Mouse (Mus musculus) frontal cortex, adult 2 months (tissue): ENCODE measurements around the gene Igf2bp1. TPM values are rescaled to one million over a fixed set of nuclear protein-coding genes. Genes with fewer than 3 reads are reported as not detected.
"Not testable (repeated sequence)": the region's sequence is repeated elsewhere in the genome, so short reads cannot be mapped to it uniquely, and the experiment has no call there.

Experiments used
- DNase-seq, 2 experiments: peaks; one replicate each; pipeline ENCODE4 v3.0.0; 2022; ENCODE audit warnings: low spot score in 1 of 2; ENCODE audit errors: extremely low spot score in 1 of 2
- polyA plus RNA-seq: library from polyadenylated mRNA; depleted of rRNA; stranded (reverse); fragments of >200 nt; gene quantifications from 2 replicates; pipeline ENCODE4 v1.2.3, GENCODE M21; 2012

The Igf2bp1 gene
- polyA plus RNA-seq, 1 experiment, result 0.18 TPM

DNA sequence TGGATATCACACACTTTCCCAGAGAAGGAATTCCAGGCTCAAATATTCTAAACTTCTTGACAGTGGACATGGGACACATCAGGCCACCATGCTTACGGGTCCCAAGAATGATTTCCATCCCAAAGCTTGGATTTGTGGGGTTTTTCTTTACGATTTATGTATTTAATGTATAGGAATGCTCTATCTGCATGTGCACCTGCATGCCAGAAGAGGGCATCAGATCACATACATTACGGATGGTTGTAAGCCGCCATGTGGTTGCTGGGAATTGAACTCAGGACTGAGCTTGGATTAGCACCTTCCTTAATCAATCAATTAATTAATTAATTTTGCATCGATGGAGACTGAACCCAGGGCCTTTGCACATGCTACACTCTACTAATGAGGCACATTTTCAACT, 30.0 kb downstream of the Igf2bp1 start:
- no peak for DNase-seq

DNA sequence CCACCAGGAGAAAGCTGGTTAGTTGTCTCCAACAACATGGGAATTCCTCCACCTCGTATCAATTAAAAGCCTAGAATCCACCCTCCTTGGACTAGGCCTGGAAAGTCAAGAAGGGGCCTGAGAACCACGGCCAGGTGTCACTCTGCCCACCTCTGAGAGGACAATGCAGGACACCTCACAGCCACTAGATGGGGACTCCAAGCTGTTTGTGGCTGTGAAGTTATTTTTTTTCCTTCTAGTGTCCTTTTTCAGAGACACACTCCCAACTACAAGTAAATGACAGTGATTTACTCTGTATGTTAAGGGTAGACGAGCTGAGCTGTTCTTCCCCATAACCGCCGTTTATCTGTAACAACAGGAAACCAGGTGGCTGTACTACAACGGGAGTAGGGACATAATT, 32.6 kb downstream of the Igf2bp1 start:
- no peak for DNase-seq

DNA sequence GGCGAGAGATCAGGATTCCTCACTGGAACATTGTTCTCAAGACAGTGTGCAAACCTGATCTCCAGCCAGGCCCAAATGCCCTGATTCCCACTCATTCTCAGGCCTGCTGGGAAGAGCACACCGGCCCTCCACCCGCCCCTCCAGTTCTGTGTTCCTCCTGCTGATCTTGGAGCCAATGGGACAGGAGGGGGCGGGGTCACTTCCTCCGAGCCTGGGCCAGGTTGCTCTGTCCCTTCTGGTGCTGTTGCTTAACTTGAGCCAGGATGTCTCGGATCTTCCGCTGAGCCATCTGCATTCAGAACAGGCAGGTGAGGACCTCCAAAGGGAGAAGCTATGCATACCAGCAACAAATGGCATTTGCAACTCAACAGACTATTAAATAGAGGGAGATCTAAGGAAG, 42.4 kb downstream of the Igf2bp1 start:
- DNase-seq, result no peak

DNA sequence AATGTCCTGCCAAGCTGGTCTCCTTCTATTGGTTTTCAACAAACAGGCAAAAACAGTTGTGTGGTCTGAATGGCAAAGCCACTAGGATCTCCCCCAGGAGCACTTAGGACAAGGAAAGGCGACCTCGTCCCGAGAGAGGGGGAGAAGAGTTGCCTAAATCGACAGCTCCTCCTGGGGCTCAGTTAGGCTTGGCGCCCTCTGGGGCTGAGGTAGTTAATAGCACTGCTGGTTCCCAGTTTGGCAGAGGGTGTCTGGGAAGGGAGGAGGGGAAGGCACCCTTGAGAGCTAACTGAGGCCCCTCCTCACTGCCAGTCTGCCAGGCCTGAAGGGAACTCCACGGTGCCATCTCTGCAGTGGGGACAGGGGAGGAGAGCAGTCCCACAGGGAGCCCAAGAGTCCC, 46.6 kb downstream of the Igf2bp1 start:
- DNase-seq, result no peak

DNA sequence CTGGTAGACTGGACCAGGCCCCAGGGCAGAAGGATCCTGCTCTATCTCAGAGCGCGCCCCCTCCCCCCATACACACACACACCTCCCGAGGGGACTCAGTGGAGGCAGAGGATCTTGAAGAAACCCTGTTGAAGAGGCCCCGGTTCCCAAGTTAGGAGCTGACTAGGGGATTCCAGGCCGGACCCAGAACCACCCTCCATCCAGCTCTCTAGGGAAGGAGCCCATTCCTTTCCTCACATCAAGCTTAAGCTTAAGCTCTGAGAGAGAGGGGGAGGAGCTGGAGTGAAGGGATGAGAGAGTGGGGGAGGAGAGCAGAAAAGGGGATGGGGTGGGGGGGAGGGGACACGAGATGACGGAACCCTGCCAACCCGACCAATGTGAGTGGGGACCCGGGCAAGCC, 47.5 kb downstream of the Igf2bp1 start:
- no peak for DNase-seq

DNA sequence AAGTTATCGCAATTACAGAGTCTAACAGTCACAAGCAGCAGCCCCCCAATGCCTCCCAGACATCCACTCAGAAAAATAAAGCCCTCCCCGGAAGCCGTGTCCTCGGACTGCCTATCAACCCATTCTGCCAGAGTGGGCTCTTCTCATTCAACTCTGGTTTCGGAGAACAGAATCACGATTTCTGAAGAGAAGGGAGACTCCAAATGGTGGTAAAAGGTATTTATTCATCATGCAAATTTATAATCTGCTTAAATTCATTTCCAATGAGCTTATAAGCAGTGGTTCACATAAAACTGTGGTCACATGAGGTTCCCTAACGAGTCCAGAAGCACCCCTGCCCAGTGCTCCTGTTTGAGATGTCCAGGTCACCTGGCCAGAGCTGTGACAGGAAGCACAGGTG, 48.3 kb downstream of the Igf2bp1 start:
- DNase-seq, result no peak

DNA sequence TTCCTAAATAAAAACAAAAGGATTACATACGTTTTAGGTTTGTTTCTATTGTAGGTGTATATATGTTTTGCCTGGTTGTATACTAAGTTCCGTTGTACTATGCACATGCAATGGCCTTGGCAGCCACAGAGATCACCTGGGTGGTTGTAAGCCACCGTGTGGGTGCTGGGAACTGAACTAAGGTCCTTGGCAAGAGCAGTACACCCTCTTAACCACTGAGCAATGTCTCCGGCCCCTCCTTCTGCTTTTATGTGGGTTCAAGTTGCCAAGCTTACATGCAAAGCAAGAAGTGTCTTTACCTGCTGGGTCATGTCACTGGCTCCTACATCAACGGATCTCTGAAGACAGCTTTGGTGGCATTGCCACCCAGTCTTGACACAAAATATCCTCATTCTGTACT, 52.4 kb downstream of the Igf2bp1 start:
- DNase-seq, result no peak

DNA sequence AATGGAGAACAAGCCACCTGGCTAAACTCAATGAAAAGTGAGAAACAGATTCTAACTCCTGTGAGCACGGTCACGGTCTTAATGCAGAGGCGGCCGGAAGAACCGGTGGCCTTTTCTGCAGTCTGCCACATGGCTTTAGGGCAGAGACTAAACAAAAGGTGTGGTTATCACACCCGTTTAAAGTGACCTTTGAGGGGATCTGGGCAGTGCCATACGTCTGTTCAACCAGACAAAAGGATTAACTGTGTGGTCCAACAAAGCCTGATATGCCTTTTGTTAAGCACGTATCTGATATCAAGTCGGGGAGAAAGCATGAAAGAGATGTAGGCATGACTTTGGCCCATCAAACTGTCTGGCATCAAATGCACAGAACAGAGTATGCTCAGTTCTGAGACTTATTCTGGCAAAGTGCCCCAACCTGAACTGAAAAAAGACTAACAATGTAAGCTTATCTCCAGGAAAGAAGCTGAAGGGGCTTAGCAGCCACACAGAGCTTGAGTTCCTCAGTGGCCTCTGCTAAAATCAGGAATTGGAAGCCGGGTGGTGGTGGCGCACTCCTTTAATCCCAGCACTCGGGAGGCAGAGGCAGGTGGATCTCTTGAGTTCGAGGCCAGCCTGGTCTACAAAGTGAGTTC, 59.8 kb downstream of the Igf2bp1 start:
- no peak for DNase-seq

DNA sequence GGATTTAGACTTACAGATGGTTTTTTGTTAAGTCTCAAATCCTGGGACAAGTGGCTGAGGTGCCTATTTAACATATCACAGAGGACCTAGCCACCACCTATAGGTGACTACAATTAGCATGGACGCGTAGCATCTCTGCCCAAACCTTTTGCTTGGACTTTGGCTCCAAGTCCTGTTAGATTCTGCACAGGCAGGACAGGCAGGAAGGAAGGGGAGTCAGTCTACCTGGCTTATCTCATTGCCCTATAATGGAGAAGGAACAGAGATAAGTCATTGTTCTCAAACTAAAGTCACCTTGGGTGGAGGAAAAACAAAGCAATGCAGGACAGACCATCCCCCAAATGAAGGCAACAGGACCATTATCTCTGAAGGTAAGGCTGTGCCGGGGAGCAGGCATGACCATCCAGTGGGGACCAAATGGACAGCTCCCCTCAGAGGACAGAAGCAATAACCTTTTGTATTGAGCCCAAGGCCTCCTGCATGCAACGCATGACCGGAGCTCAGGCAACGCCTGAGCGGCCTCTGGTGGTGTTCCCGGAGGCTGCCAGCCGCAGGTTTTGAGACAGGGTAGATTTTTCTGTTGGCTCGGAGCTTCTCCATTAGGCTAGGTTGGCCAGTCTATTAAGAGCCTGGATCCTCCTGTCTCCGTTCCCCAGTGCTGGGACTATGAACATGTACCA, 65.8 kb downstream of the Igf2bp1 start:
- no peak for DNase-seq

DNA sequence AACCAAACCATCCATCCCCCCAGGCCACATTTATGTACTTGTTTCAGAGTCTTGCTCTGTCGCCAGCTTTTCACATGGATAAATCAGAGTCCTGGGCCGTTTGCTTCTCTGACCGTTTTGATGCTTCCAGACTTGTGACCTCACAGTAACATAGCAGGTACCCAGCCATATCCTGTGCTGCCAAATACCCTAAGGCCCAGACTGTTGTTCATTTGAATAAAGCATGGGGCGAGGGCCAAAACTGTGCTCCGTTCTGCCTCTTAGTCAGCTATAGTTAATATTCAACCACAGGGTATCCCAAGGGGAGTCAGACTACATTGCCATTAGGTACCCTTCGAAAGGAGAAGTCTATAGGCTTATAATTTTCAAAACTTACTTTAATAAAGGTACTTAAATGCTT, 69.3 kb downstream of the Igf2bp1 start:
- DNase-seq, result no peak

DNA sequence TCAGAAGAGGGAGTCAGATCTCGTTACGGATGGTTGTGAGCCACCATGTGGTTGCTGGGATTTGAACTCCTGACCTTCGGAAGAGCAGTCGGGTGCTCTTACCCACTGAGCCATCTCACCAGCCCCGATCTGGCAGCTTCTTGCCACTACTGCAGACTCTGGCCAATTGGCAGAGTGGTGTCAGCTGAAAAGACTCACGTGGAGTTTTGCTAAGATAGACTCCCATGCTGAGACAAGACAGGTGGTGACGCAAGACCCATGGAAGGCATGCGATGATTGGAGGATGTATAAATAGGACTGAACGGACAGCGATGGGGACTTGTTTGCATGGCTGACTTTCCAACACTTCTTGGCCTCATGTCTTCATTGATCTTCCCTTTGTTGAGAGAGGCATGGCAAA, 73.6 kb downstream of the Igf2bp1 start:
- DNase-seq, result not testable (repeated sequence)

DNA sequence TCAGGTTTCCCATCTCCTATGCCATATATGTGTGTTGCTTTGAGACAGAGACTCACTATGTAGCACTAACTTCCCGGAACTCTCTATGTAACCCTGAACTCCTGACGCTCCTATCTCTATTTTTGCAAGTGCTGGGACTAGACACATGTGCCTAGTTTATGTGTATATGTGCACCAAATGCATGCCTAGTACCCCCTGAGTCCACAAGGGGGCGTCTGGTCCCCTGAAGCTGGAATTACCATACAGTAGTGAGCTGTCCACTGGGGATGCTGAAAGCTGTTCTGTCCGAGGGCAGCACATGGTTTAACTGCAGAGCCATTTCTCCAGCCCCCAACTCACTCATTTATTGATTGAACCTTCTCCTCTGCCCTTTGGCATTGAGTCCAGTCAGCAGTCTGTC, 79.3 kb downstream of the Igf2bp1 start:
- DNase-seq, result no peak

DNA sequence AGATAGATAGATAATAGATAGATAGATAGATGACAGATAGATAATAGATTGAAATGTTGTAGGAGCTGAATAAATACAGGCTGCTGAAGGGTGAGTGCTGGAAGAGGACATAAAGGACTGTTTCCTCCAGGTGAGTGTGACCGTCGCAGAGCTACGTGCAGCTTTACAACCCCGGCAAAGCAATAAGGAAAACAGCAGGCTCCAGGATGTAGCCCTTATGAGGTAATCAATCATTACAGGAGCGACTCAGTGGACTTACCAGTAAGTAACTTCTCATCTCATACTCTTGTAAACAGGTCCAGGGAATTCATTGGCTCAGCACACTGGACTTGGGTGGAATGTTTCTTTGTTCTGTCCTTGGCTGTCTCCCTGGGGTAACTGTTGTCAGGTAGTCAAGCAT, 79.8 kb downstream of the Igf2bp1 start:
- DNase-seq, result no peak

DNA sequence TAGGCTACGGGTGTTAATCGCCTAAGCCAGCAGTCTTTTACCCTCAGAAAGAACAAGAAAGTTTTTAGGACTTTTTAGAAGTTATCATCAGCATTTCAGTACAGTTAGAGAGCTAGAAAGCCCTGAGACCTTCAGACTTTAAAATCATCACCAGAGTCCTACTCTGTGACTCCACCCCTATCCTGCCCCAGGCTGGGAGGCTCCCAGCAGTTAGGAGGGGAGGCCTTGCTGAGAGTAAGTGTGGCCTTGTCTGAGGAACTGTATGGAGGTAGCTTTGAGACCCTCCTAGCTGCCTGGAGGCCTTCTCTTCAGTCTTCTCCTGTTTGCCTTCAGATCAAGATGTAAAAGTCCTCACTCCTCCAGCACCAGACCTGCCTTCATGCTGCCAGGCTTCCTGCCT, 81.5 kb downstream of the Igf2bp1 start:
- DNase-seq, result no peak

DNA sequence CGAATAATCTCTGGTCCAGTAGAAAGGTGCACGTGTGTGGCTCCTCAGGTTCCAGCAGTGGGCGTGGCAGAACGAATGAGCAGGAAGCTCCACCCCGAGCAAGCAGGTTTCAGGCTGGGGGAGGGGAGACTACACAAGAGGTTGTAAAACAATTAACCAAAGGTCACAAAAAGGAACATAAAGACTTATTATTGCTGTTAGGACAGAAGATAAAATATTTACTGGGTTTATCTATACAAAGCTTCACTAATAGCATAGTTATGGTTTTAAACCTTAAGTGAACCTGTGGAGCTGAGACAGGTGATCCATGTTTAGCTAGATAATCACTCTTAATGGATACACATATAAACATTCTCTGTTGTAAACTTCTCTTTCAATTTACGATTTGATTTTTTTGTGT, 82.3 kb downstream of the Igf2bp1 start:
- DNase-seq, result not testable (repeated sequence)

DNA sequence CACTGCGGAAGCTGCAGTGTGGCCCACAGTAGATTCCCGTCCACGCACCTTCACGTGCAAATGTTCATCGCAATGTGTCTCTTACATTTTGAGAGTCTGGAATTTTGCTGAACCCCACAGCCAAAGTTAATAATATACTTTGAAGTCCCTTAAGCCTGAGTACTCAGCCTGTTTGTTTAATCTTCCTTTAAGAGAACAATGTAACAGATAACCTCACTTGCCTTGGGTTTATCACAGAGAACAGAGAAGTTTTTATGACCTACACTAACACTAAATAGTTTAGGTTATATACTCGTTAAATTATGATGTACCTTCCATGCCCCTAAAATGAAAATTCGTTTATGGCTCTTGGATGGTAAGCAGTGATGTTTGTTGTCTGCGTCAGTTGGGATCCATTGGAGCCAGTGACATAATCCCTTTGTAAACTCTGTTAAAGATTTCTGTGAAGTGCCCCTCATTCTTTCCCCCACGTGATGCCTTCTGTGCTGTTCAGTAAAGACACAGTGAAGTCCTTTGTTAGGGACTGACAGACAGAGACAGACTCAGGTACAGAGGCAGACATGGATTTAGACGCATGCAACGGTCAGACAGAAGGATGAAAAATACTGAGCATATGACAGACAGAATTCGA, 83.6 kb downstream of the Igf2bp1 start:
- no peak for DNase-seq

DNA sequence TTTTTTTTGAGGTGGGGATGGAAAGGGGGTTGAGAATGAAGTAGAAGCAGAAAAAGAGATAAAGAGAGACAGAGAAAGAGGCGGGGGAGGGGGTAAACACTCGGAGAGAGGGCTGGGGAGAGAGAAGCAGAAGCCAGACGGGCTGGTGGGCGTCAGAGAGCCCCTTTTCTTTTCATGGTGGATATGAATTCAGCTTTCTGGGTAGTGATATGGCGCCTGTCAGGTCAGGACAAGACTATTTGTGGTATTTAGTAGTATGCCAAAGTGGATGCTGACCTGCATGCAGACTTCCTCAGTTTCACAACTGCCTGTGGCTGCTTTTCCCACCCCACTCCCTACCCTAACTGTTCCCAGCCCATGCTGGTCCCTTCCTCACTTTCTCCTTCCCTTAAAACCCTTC, 89.3 kb downstream of the Igf2bp1 start:
- DNase-seq, result no peak

DNA sequence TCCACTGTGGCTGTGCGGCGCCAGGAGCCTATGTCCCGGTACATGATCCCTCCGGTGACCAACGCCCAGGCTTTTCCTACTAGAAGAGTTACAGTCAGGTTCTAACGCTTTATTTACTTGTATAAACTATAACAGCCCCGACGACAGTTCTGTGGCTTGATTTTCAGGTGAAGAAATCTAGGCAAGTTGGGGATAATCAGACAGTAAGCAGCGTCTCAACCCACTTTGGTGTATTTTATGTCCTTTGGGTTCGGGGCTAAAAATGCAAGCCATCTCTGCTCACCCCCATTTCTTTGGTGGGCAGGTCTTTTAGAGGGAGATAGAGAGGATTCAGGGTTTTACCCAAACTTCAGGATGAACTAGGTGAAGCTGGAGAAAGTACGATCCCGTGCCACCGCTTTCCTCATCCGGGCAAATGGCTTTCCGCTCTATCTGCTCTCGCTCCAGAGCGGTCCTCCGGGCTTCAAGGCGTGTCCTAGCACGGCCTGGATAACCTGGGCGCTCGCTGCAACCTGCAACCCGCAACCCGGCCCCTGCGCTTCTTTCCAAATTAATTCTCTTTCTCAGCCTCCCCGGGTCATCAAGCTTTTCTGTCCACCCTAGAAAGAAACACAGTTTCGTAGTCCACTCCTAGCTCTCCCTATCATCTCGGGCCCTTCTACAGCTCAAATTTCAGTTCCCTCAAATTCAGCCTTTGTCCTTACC, 90.6 kb downstream of the Igf2bp1 start:
- DNase-seq, result no peak

DNA sequence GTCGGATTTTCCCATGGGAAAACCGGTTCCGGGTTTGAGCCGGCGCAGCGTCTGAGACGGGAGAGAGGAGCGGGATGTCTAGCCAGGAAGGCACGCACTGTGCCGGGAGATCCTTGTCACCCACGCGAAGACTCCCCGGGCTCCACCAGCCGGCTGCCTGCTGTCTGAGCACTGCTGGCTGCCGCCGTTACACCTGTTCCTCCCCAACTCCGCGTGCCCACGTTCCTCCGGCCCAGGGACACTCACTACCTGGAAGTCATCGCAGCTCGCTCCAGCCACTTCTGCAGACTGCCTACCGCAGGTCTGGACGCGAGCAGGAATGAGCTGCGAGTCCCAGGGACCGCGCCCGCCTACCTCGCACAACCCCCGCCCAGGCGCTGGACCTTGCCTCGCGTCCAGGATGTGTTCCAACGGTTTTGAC, 91.2 kb downstream of the Igf2bp1 start, which contains the start of gene B4galnt2:
Gene B4galnt2, minus strand, starts transcription at position 321 of the 421 bp plus-strand sequence.
- peak in 1 of 2 experiments; percentile 17 for DNase-seq

DNA sequence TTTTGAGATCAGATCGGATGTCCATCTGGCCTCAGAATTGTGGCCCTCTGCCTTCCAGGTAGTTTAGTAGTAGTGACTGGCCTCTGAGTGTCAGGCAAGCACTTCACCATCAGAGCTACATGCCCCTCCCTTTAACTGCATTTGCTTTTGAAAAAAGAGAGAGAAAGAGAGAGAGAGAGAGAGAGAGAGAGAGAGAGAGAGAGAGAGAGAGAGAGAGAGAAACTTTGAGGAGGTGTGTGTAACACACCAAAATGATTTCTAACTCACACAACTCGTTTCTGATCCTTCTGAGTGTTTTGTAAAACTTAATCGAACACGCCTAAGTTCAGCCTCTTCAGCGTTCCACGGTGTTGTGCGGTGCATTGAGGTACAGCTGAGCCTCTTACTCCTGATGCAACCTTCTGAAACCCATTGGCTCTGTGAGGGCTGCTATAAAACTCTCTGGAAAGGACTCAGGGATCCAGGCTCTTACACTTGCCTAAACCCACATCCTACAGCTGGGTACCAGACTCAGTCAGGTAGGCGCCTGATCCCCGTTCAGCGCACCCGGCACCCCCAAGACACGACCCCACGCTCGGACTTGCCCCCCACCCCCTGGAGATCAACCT, 91.7 kb downstream of the Igf2bp1 start:
- no peak for DNase-seq

DNA sequence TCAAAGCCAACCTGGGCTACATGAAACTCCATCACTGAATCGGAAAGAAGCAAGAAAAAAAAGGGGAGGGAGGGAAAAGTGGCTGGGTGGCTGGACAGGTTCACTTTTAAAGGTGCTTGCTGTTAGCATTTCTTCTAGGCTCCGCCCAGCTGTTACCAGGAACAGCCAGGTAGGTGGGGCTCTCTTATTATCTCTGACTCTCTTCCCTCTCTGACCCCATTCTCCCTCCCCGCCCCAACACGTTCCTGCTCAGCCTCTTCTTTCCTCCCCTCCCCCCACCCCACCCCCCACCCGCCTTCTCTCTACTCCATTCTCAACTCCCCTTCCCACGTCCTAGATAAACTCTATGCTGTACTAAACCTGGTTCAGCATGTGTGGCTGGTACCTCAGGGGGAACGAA, 94.2 kb downstream of the Igf2bp1 start:
- no peak for DNase-seq
